Mouse (Mus musculus): ENCODE data around the gene Catip.

DNA sequence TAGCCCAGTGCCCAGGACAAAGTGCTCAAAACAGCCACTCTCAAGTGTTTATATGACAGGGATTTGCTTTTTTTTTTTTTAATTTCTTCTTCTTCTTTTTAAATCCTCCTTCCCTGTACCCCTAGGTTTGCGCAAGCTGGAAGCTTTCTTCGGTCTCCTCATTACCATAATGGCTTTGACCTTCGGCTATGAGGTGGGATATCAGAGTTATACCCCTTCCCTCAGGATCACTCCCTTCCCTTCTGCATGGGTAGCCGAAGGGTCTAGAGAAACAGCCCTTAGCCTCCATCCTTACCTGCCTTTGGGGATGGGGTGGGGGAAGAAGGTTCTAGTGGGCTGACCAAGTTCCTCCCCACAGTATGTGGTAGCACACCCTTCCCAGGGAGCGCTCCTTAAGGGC, 18.6 kb downstream of the Catip start:
- TF ChIP-seq CTCF (conservative IDR thresholded peaks at IDR 0.05; ENCODE audit: low read length) (no peak), POU5F1 (IDR thresholded peaks at IDR 0.05; ENCODE audit: borderline replicate concordance, low read length) (no peak), NANOG (IDR thresholded peaks at IDR 0.05; ENCODE audit: borderline replicate concordance, low read length) (no peak)

Measured in E14TG2a.4 (cell line).